Mouse (Mus musculus) C2C12 (cell line): ENCODE measurements at regions not wholly inside any gene's neighbourhood (a gene's known extent, or its start where the extent isn't known, plus 50 kb on each side); places are given as distances from the start of the nearest gene placed in this dataset.

Source experiments
- CTCF ChIP-seq: IDR thresholded peaks from one replicate; pipeline ENCODE4 v1.5.1; 2011; ENCODE audit not compliant: control insufficient read depth, insufficient read depth, insufficient read length
- MYOG ChIP-seq: IDR thresholded peaks from one replicate; pipeline ENCODE4 v1.6.1; 2011; ENCODE audit not compliant: control insufficient read depth, insufficient read length; ENCODE audit errors: extremely low read depth

GRCm38 (mm10) chr8:77828079-77828478 is 103.8 kb upstream of the Ednra start:
- TF ChIP-seq CTCF: no peak
- no peak for TF ChIP-seq MYOG
